Mouse (Mus musculus): ENCODE results near the gene Eps15. TPM values are rescaled to one million over a fixed set of nuclear protein-coding genes. Genes with fewer than 3 reads are reported as not detected.

Gene Eps15
- polyA plus RNA-seq, 1 experiment from 2014 or later = 70.4 TPM

DNA sequence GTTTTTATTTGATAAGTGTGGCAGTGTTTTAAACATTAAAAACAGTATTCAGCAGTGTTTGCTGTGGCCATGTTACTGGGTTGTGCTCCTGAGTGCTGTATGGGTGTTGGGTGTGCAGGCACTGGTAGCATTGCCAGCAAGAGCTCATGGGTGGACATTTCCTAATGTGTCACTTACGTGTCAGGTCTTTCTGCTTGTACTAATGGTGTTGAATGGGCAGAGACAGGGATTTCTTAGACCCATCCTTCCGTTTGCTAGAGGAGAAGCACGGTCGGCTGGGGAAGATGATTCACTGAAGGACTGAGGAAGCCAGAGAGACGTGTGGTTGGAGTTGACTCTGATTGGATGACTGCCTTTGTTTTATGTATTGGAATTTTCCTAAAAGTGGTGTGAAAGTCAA, 63.8 kb downstream of the Eps15 start:
- Histone ChIP-seq H3K9me3 (ENCODE audit: control insufficient read depth, low read length) (no peaks in the 10 kb centered on the region), H3K4me3 (ENCODE audit: low read depth, low read length) (no peak overlapping the region), H3K27me3 (replicated peaks; ENCODE audit: control insufficient read depth, insufficient read depth, low read length) (no peaks in the 10 kb centered on the region), H3K4me1 (replicated peaks; ENCODE audit: control insufficient read depth, insufficient read depth, low read length) (no peaks in the 10 kb centered on the region), H3K27ac (ENCODE audit: low read depth, low read length) (no peak overlapping the region), H3K36me3 (ENCODE audit: control insufficient read depth, insufficient read depth, low read length) (peaks cover 1% of the 10 kb centered on the region; the same call in 1 of the 2 replicates), H3K9ac (ENCODE audit: low read depth, low read length) (no peak overlapping the region), H3K4me2 (no peak overlapping the region)
- no peak for ATAC-seq (replicated peaks; ENCODE audit: low FRiP score)
- DNase-seq (ENCODE audit: low spot score) = no peak
- 81% methylated on average over 5 of the region's 5 CpGs for WGBS

DNA sequence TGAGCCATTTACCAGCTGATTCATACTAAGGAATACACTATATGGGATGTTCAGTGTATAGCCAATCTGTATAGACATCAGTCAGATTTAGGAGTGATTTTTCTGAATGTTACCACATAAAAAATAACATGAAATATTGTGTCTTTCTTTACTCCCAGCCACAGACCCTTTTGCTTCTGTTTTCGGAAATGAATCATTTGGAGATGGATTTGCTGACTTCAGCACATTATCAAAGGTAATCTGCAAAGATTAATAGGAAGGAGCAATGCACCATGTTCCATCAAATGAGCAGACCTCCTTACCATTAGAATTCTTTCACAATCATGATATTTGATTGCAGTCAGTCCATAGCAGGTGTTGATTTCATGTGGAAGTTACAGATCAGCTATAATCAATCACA, 98.0 kb downstream of the Eps15 start:
- H3K9me3 ChIP-seq (ENCODE audit: control insufficient read depth, low read length) = no peaks in the 10 kb centered on the region

DNA sequence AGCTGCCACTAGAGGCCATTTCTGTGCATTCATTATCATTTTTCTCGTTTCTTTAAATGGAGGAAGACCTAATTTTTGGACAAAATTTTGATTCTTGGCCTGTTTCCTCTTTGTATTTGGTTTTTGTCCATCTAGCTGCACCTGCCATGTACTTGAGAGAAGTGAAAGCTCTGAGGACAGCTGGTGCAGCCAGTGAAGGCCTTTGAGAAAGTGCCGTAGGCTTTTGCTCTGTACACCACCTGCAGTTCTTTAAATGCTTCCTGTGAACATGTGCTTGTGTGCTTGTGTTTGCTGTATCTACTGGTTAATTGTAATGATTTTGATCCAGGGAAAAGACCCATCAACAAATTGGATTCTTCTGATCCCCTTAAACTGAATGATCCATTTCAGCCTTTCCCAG, 102.4 kb downstream of the Eps15 start:
- Histone ChIP-seq H3K36me3 (ENCODE audit: control insufficient read depth, insufficient read depth, low read length) (peaks cover 2% of the 10 kb centered on the region; the same call in 1 of the 2 replicates), H3K27ac (ENCODE audit: low read depth, low read length) (no peak overlapping the region), H3K4me3 (ENCODE audit: low read depth, low read length) (no peak overlapping the region), H3K9ac (ENCODE audit: low read depth, low read length) (no peak overlapping the region), H3K4me2 (no peak overlapping the region), H3K9me3 (ENCODE audit: control insufficient read depth, low read length) (no peaks in the 10 kb centered on the region), H3K4me1 (replicated peaks; ENCODE audit: control insufficient read depth, insufficient read depth, low read length) (no peaks in the 10 kb centered on the region), H3K27me3 (replicated peaks; ENCODE audit: control insufficient read depth, insufficient read depth, low read length) (no peaks in the 10 kb centered on the region)
- ATAC-seq (replicated peaks; ENCODE audit: low FRiP score) = no peak
- WGBS = 81% methylated on average over 2 of the region's 2 CpGs
- no peak for DNase-seq (ENCODE audit: low spot score)

More for the DNA sequence above, 98.0 kb downstream of the Eps15 start:
- 94% methylated on average over 1 of the region's 1 CpGs for WGBS
- DNase-seq (ENCODE audit: low spot score) (no peak), ATAC-seq (replicated peaks; ENCODE audit: low FRiP score) (no peak)
- no peaks in the 10 kb centered on the region for H3K4me1 ChIP-seq (replicated peaks; ENCODE audit: control insufficient read depth, insufficient read depth, low read length)
- H3K27me3 ChIP-seq (replicated peaks; ENCODE audit: control insufficient read depth, insufficient read depth, low read length) = no peaks in the 10 kb centered on the region
- H3K4me3 ChIP-seq (ENCODE audit: low read depth, low read length) = no peak overlapping the region
- no peak overlapping the region for H3K9ac ChIP-seq (ENCODE audit: low read depth, low read length)
- H3K4me2 ChIP-seq = no peak overlapping the region
- H3K36me3 ChIP-seq (ENCODE audit: control insufficient read depth, insufficient read depth, low read length) = peaks cover 2% of the 10 kb centered on the region; the same call in 1 of the 2 replicates
- H3K27ac ChIP-seq (ENCODE audit: low read depth, low read length) = no peak overlapping the region

DNA sequence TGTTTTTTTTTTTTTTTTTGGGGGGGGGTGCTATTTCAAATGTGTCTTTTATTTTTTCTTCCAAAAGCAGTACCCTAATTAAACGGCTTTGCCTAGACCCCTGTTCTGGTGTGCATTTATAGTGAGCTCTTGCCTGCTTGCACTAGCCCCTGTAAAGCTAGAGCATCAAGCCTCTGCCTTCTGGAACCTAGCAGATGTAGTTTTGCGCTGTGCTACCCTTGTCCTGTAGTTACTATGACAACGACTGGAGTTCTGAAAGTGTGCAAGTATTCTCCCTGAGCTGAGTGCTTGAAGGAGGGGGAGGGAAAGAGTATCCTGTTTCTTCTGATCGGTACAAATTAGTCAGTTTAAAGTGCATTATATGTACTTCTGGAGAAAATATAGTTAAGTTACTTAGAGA, 105.5 kb downstream of the Eps15 start:
- no peak for ATAC-seq (replicated peaks; ENCODE audit: low FRiP score)
- no peak for DNase-seq (ENCODE audit: low spot score)
- Histone ChIP-seq H3K27ac (ENCODE audit: low read depth, low read length) (no peak overlapping the region), H3K4me2 (no peak overlapping the region), H3K9ac (ENCODE audit: low read depth, low read length) (no peak overlapping the region), H3K27me3 (replicated peaks; ENCODE audit: control insufficient read depth, insufficient read depth, low read length) (no peaks in the 10 kb centered on the region), H3K36me3 (ENCODE audit: control insufficient read depth, insufficient read depth, low read length) (no peaks in the 10 kb centered on the region; the same call in 1 of the 2 replicates), H3K4me1 (replicated peaks; ENCODE audit: control insufficient read depth, insufficient read depth, low read length) (no peaks in the 10 kb centered on the region), H3K9me3 (ENCODE audit: control insufficient read depth, low read length) (no peaks in the 10 kb centered on the region), H3K4me3 (ENCODE audit: low read depth, low read length) (no peak overlapping the region)
- WGBS = 78% methylated on average over 4 of the region's 4 CpGs

DNA sequence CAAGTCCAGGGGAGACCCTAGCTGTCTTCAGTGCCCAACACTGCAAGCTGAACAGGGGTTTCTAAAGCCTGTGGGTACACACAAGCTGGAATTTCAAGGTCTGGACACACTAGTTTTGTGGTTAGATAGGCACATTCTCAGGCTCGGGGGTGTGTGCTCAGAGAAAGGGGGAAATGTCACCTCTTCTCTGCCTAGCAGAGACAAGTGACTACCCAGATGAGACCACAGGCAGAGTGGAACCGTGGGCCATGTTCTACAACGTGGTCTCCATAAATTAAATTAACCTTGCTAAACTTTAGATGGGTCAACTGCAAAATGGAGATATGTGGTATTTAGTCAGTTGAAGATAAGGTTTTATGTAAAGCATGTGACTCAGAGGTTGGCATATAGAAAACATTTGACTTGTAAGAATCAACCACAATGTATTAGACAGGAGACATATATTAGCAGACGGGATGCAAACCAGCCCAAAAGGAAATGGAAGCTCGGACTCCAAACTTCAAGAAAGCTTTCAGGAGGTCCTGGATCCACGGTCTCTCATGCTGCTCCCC, 113.2 kb downstream of the Eps15 start:
- Histone ChIP-seq H3K4me1 (replicated peaks; ENCODE audit: control insufficient read depth, insufficient read depth, low read length) (peaks cover 15% of the 10 kb centered on the region), H3K4me3 (ENCODE audit: low read depth, low read length) (no peak overlapping the region), H3K36me3 (ENCODE audit: control insufficient read depth, insufficient read depth, low read length) (no peaks in the 10 kb centered on the region), H3K27ac (ENCODE audit: low read depth, low read length) (no peak overlapping the region), H3K4me2 (no peak overlapping the region), H3K27me3 (replicated peaks; ENCODE audit: control insufficient read depth, insufficient read depth, low read length) (no peaks in the 10 kb centered on the region), H3K9me3 (ENCODE audit: control insufficient read depth, low read length) (no peaks in the 10 kb centered on the region), H3K9ac (ENCODE audit: low read depth, low read length) (no peak overlapping the region)
- DNase-seq (ENCODE audit: low spot score) (no peak), ATAC-seq (replicated peaks; ENCODE audit: low FRiP score) (0 out of 2 replicates have a peak, but pooled peaks have one; percentile 41)
- WGBS = 46% methylated on average over 6 of the region's 6 CpGs

DNA sequence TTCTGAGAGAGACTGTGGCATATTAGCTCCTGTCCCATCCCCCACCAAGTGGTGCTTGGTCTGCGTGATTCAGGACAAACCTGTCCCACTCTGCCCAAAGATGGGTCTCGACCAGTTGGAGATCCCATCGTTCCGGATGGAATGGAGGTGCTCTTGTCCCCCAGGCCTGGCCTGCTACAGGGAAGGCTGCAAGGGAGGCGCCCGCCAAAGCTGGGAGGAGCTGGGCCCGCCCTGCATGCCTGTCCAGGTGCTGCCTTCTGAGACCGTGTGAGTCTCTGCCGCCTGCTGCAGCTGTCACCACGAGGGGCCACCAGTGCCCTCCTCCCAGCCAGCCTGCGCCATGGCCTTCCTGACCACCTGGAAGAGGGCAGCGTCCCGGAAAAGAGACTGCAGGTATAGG, 113.8 kb downstream of the Eps15 start:
- H3K36me3 ChIP-seq (ENCODE audit: control insufficient read depth, insufficient read depth, low read length) = no peaks in the 10 kb centered on the region
- H3K4me3 ChIP-seq (ENCODE audit: low read depth, low read length) = no peak overlapping the region
- no peak overlapping the region for H3K27ac ChIP-seq (ENCODE audit: low read depth, low read length)
- peaks cover 15% of the 10 kb centered on the region for H3K4me1 ChIP-seq (replicated peaks; ENCODE audit: control insufficient read depth, insufficient read depth, low read length)
- H3K9me3 ChIP-seq (ENCODE audit: control insufficient read depth, low read length) = no peaks in the 10 kb centered on the region
- no peak overlapping the region for H3K9ac ChIP-seq (ENCODE audit: low read depth, low read length)
- ATAC-seq (replicated peaks; ENCODE audit: low FRiP score) (peak; percentile 80), DNase-seq (ENCODE audit: low spot score) (peak; percentile 46)
- no peaks in the 10 kb centered on the region for H3K27me3 ChIP-seq (replicated peaks; ENCODE audit: control insufficient read depth, insufficient read depth, low read length)
- H3K4me2 ChIP-seq = peak overlapping the region; percentile 42
- WGBS = 16% methylated on average over 13 of the region's 13 CpGs

DNA sequence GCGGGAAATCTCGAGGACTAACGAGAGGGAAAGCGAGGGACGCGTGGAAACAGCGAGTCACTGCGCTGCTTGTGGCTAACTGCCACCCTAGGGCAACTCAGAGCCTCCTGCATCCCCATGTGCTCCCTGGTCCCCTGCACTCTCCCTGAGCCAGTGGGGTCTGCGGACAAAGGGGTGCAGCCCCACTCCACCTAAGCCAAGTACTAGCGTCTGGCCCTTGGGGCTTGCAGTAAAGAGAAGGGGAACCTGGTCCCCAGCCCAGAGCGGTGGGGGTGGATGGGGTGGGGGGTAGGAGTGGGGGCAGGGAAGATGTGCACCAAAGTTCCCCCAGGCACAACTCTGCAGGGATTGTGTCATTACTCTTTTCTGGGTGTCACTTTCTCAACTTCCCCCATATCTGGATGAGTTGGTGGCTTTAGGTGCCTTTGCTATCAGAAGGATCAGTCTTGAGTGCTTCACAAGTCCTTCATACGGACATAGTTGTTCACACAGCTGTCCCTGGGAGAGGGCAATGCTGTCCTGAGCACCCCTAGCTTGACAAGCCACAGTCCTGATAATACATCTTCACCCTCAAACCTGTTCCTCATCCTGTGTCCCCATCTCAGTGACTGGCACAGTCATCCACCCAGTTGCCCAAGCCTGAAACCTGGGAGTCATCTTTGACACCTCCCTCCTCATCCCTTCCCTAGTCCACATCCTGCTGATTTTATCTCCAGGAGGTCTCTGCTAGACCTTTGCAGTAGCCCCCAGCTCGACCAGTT, 114.4 kb downstream of the Eps15 start:
- peak; percentile 34; the same call in 1 of the 2 replicates for ATAC-seq (replicated peaks; ENCODE audit: low FRiP score)
- Histone ChIP-seq H3K4me3 (ENCODE audit: low read depth, low read length) (no peak overlapping the region), H3K4me1 (replicated peaks; ENCODE audit: control insufficient read depth, insufficient read depth, low read length) (peaks cover 15% of the 10 kb centered on the region), H3K36me3 (ENCODE audit: control insufficient read depth, insufficient read depth, low read length) (no peaks in the 10 kb centered on the region), H3K9me3 (ENCODE audit: control insufficient read depth, low read length) (no peaks in the 10 kb centered on the region), H3K4me2 (peak overlapping the region; percentile 42), H3K9ac (ENCODE audit: low read depth, low read length) (no peak overlapping the region), H3K27me3 (replicated peaks; ENCODE audit: control insufficient read depth, insufficient read depth, low read length) (no peaks in the 10 kb centered on the region), H3K27ac (ENCODE audit: low read depth, low read length) (no peak overlapping the region)
- DNase-seq (ENCODE audit: low spot score) = no peak
- WGBS = 29% methylated on average over 13 of the region's 13 CpGs

DNA sequence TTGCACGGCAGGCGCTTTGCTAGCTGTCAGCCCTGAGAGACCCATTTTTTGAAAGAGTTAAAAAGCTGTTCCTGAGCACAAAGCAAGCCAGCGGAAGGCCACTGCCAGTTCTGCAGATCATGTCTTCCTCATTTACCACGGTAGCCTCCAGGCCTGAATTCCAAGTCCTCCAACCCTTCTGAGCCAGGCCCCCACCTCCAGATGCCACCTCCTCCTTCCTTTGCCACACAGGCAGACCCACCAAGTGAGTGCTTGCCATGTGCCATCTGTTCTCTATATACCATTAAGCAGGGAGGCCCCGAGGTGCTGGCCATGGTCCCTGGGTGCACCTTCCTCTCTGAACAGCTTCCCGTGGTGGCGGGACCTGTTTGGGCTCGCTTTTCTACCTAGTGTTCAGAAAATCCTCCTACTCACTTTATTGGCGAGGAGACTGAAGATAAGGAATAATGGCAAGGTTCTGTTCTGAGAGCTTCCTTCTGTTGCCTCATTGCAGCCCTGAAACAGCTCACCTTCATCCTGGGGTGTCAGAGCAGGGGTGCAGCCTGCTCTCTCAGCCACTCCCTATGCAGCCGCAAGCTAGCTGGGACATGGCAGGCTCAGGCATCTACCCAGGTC, 120.4 kb downstream of the Eps15 start:
- Histone ChIP-seq H3K27ac (ENCODE audit: low read depth, low read length) (no peak overlapping the region), H3K4me1 (replicated peaks; ENCODE audit: control insufficient read depth, insufficient read depth, low read length) (no peaks in the 10 kb centered on the region; the same call in 1 of the 2 replicates), H3K36me3 (ENCODE audit: control insufficient read depth, insufficient read depth, low read length) (peaks cover 11% of the 10 kb centered on the region), H3K4me2 (no peak overlapping the region), H3K9ac (ENCODE audit: low read depth, low read length) (no peak overlapping the region), H3K9me3 (ENCODE audit: control insufficient read depth, low read length) (no peaks in the 10 kb centered on the region), H3K4me3 (ENCODE audit: low read depth, low read length) (no peak overlapping the region), H3K27me3 (replicated peaks; ENCODE audit: control insufficient read depth, insufficient read depth, low read length) (no peaks in the 10 kb centered on the region)
- 80% methylated on average over 10 of the region's 10 CpGs for WGBS
- ATAC-seq (replicated peaks; ENCODE audit: low FRiP score) (no peak), DNase-seq (ENCODE audit: low spot score) (no peak)
